Mouse (Mus musculus): Measurements from ENCODE around the gene Scn8a.

The Scn8a gene

DNA sequence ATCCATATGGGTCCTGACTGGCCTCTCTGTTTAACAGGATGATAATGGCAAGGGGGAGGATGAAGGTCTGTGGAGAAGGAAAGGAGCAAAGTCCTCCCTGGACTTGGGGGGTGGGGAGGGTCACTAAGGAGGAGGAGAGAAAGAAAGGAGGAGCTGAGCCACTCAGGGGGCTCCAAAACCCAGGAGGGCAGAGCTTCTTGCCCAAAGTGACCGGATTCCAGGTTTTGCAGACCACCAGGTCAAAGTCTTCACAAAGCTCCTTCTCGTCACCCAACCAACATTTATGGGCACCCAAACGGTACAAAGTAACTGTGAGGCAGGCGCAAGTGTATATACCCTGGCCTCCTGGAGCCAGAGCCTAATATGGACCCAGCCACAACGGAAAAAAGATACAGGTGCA, 206.0 kb downstream of the Scn8a start:
- DNase-seq, result no peak

DNA sequence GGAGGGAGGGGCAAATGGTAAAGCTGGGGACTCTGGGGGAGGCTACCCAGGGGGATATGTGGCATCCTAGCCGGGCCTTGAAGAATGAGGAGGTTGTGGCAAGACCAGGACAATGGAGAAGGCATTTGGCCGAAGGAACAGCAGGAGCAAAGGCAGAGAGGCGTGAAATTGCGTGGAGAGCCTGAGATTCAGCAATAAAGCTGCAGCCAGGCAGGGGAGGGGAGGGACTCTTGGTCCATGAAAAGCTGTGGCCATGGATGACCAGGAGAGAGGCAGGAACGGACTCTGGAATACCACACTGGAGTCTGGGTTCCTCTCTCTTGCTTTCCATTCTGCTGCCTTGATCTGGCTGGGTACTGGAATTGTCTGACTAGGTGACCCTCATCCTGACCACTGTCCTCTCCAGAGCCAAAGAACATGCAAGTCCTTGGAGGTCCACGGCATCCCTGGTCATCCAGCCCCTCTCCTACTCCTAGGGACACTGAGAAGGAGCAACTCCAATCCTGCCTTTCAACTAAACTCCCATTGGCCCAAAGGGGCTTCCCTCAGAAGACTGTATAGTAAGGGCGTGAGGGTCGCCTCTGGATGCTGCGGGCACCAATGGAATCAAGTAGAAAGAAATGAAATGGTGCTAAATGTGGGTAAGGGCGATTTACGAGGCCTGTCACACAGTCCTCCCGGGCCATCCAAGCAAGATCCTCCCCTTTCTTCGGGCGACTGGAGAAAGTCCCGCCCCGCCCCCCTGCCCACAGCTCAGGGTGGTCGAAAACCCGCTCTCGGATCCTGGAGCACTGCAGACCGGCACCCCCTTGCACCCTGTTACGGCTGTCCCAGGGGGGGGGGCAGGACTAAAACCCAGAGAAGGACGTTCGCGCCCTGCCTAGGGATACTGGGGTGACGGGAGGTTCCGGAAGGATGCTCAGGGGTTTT, 206.7 kb downstream of the Scn8a start:
- no peak for DNase-seq

DNA sequence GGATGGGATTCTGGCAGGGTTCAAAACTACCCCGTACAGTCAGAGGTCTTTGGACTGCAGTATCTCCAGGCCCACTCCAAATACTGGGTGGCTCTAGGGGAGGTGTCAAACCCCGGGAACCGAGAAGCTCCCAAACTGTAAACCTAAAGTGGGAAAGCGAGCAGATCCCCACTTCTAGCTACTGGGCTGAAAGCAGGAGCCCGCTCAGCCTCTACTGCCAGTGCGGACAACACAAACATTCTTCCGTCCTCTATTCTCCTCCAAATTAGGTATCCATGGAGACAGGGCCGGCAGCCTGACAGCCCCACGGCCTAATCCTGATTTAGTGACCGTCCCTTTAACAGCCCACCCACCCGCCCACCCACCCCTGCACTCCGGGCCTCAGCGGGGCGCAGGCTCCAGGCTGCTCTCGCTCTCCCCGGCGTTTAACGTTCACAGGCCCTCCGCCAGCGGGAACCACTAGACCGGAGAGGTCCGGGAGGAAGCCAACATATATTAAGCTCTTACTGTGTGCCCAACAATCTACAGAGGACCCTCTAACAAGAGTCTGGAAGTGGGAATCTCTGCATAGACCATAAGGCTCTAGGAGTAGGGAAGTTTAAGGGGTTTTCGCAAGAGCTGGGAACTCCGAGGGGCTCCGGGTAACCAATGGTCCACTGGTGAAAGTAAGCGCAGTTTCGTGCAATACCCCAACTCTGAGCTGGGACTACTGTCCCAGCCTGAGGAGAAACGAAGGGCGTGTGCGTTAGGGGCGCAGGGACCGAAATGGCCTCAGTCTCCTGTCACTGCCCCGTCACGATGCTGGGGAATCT, 207.5 kb downstream of the Scn8a start:
- no peak for DNase-seq

DNA sequence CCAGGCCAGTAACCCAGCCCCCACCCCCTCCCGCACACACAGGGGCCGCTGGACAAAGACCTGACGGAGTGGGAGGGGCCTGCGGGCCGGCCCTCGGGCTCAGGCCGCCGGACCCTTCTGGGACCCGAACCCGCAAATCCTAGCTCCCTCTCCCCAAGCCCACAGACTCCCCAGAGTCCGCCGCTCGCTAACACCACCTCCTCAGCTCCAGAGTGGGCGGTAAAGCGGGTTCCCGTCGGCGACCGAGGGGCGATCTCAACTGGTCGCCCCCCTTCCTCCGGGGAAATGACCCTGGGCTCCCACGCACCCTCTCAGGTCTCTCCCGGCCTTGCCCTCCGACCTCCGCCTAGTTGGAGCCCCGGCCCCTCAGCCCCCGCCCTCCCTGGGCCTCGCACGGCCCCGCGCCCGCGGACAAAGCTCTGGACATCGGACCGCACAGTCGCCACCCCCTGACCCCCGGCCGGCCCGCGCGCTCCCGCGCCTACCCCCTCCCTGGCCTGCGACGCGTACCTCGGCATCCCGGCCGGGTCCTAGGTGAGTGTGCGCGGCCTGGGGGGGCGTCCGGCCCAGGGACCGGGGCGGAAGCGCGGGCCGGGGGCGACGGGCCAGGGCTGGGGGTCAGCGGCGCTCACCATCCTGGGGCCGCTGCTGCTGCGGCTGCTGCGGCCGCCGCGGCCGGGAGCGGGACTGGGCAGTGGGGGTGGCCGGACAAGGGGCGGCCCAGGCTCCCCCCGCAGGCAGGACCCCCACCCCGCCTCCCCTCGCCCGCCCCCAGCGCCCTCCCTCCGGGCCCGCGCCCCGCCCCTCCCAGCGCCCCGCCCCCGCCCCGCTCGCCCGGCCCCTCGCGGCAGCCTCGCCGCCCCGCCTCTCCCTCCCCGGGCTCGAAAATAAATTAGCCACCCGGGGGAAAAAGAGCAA, 208.4 kb downstream of the Scn8a start, which contains the start of gene Fignl2:
Fignl2 (minus strand) TSS at position 755 of the 918 bp plus-strand sequence.
- DNase-seq, result peak; percentile 17

DNA sequence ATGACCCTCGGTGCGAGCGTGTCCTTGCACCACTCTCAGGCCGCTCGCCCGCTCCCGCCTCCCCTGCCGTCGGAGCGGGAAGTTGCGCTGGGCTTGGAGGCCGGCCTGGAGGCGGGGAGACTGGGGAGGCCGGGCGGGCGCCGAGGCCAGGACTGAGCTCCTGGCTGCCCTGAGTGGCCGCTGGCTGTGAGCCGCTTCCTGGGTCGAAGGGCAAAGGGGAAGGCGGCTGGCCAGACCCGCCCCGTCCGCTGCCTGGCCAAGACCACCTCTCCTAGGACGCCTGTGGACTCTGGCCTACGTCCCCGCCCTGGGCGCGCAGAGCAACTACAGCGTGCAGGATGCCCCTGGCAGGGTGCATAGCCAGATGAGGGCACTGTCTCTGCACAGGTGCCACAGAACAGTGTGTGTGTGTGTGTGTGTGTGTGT, 209.1 kb downstream of the Scn8a start:
- peak; percentile 54 for DNase-seq

DNA sequence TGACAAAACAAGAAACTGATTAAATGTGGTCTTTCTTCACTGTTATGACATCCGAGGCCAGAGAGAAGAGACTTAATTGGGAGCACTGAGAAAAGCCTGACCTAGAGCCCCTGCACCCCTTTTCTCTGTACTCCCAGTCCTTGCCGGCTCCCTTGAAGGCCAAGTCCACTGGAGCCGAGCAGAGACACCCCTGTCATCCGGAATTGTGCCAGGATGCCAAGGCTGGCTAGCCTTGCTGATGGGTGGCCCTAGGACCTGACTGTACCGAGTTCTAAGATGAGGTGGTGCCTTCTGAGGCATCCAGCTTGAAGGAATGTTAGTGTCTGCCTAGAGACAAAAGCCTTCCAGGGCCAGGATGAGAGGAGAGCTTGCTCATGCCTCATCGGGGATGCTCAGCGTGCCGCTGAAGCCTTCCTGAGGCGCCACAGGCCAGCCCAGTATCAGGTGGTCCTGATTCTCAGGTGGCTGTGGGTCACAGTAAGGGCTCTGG, 210.4 kb downstream of the Scn8a start:
- DNase-seq, result no peak

DNA sequence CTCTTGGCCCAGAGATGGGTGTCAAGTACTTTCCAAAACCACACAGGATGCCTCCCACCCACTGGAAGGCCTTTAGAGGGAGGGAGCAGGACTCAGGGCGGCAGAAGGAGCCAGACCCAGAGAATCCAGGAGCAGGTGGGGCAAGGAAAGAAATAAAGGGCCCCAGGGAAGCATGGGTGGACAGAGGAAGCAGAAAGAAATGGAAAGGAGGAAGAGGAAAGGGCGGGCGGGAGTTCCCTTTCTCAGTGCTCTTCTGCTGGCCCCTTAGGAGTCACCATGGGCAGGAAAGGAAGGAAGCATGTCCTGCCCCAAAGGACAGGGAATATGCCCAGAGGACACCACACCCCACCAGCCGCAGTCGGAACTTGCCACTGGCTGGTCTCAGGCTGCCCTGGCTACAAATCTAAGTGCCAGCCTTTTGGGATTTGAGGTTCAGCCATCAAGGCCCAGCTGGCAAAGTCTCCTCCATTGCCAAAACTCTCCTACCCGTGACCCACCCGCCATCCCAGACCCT, 211.4 kb downstream of the Scn8a start:
- DNase-seq, result no peak

DNA sequence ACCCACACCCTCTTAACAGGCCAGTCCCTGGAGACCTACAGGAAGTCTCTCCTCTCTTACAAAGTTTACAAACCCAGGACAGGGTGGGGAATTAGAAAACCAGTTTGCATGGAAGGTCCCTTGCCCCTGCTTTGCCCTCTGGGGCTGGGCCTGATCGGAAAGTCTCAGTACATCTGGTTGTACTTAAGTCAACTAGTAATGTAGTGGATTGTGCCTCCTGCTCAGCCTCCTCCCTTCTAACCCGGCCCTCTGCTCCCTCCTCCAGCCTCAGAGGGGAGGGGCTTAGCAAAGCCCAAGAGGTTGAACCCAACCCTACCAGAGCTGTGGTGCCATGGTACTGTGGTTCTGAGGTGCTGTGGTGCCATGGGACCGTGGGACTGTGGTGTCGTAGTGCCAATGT, 212.6 kb downstream of the Scn8a start:
- no peak for DNase-seq

DNA sequence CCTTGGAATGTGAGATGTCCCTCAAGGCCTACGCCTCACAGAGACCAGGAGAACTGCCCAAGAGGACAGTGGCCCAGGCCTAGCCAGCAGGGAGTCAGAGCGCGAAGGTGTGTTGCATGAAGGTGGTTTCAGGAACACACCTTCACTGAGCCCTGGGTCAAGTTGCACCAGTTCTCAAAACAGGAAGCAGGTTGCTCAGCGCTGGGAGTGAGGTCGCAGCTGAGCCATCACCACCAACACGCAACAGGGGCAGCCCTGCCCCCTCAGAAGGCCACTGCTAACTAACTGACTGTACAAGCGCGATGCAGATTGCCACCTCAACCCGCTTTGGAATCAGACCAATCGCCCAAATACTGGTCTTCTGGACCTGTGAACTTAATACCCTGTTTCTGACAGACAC, 214.8 kb downstream of the Scn8a start:
- no peak for DNase-seq

DNA sequence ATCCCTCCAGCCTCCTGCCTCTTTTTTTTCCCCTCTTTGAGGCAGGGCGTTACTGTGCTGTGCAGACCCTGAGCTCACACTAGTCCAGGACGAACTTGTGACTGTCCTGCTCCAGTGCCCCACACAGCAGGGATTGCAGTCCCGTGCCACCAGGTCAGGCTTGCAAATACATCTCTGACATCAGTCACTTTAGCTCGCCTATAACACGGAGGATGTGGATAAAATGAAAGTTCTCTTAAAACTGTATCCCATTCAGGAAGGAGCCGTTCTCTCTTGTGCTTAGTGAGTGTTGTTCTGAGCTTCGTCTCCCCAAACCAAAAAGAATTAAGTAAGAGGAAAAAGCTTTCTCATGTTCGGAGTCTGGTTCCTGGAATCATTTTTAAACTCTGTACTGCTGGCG, 216.8 kb downstream of the Scn8a start:
- no peak for DNase-seq

DNA sequence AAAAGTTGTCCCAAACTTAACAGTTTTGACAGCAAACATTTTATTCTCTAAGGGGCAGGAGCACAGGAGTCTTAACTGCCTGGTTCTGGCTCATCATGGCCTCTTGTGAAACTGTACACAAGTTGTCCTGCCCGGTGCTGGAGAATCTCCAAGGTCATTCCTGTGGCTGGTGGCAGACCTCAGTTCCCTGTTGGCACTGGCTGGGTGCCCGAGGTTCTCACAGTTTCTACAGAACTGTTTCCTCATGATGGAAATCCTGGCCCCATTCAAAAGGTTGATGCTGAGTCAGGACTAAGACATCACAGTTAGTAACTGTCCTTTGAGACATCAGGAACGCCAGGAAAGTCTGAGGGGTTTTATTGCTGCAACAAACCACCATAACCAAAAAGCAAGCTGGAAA, 217.3 kb downstream of the Scn8a start:
- no peak for DNase-seq

DNA sequence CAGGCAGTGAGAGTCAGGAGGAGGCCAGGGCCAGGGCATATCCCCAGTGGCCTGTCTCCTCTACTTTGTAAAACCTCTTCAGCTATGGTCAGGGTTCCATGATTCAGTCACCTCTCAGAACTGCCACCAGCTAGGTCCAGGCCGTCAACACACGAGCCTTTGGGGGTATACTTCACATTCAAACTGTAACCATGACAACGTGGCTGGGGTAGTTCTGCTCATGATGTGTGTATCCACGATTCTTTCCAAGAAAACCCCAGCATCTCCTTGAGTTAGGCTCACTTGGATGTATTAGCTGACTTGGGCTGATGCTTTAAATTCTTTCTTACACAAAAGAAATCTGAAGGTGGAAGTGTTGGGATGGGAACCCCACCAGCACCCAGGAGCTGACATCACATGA, 218.6 kb downstream of the Scn8a start:
- DNase-seq, result no peak

DNA sequence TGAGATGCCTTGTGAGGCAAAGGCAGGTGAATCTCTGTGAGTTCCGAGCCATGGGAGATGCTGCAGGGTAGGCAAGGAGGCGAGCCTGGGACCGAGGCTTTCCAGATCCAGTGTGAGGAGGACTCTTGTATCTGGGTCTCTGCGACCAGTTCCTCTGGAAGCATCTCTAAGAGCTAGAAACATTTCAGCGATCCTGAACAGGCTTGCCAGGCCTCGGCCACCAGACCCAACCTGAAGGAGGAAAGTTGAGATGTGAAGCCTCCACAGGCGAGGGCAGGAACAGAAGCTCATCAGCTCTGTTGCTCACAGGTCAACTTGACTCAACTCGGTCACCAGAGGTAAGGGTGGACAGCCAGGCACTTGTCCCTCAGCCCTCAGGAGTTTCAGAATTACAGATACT, 221.9 kb downstream of the Scn8a start:
- DNase-seq, result no peak

DNA sequence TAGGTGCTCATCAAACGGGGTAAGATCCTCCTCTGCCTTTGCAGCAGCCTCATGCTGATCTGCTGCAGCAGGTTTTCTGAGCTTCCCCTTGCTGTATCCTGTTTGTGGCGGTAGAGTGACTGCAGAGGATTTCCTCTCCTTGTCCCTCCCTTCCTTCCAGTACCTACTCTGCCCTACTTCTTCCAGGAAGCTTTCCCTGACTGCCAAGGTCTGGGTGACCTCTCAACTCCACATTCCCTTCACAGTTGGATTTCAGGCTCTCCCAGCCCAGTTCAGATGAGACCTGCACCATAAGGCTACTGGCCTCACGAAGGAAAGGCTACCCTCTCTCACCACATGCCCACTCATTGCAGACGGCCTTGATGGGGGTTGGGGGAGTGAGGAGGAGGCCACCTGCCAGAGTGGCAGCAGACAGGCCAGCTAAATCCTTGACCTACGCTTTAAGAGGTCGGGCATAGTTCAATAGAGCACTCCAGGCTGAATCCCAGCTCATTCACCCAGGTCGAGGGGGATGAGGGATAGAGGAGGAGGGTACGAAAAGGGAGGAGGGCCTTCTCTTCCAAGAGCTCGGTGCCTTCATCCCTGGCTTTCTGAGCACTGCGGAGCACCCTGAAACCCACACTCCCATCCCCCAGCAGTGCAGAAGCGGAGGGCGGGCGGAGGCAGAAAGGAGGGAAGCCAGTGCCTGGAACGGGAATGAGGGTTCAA, 222.6 kb downstream of the Scn8a start:
- no peak for DNase-seq

DNA sequence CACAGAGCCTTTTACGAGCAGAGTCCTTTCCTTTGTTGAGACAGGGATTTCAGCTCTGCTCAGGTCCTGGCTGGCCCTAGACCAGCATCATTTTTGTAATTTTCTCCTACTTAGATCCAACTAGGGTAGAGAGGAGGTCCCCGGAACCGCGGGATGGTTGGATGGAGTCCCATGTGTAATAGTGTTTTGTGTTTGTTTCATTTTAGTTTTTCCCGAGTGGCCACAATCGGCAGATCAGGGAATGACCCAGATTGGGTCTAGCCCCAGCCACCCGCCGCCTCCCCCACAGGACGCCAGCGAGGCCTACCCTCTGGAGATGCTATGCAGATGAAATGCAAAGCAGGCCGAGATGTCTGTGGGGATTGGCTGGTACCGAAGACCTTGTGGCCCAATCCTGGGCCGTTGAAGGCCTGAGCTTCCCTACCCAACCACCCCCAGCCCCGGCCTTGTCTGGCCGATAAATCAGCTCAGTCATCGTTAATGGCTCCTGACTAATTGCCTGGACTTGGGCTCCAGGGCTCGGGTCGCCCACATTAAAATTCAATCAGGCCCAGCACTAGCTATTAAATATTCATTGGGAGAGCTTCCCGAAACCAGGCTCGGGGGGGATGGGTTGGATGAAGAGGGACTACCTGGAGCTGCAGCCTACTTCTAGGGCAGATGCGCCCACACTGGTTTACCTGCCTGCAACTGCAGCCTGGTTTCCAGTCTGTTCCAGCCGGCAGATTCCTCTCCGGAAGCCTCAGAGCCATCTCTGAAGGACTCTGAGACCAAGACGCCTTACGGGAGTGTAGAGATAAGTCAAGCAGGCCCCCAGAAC, 223.4 kb downstream of the Scn8a start:
- peak; percentile 22 for DNase-seq

DNA sequence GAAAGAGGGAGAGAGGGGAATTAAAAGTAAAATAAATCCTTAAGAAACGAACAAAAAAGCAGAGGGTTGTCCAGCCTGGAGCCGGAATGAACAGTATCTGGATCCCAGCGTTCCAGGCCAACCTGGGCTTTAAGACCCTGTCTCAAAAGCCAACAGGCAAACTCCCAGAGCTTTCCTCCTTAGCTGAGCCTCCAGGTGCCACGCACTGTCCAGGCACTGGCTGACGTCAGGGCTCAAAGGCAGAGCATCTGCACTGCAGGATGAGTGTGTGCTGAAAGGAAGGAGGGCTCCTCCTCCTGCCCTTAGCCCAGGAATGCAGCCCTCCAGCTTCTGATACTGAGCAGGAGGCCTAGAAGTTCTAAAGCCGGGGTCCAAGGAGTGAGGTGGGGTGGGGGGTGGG, 224.3 kb downstream of the Scn8a start:
- no peak for DNase-seq

DNA sequence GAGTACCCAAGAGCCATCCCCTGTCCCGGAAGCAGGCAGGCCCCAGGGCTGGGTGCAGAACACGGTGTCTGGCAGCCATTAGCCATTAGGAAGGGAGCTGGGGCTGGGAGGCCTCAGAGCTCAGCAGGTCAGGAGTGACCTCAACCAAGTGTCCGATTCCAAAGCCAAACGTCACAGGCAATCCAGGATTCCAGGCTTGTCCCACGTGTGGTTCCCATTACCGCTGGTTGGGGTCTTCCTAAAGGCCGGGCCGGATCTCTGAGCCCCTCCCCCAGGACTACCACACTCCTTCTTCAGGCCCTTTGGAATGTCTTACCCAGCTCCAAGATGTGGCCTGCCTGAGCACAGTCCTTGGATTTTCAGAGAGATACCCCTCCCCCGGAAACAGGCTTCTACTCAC, 225.3 kb downstream of the Scn8a start:
- DNase-seq, result no peak

DNA sequence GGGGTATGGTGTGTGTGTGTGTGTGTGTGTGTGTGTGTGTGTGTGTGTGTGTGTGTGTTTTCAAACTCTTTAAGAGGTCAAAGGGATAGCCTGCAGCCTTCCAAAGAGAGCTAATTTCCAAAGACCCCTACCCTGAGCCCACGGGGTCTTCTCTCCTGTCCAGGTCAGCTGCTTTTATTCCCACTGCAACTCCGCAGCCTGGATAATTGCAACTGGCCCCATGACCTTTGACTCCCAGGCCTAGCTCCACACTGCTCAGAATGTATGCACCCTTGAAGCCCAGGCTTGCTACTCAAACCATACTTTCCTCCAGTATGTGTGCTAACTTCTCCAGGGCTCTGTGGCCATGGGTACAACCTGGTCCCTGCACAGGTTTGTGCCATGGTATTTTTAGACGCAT, 225.7 kb downstream of the Scn8a start:
- no peak for DNase-seq
